Comparison of ENCODE assay signal across 1 mouse cellular context in the genomic region with DNA sequence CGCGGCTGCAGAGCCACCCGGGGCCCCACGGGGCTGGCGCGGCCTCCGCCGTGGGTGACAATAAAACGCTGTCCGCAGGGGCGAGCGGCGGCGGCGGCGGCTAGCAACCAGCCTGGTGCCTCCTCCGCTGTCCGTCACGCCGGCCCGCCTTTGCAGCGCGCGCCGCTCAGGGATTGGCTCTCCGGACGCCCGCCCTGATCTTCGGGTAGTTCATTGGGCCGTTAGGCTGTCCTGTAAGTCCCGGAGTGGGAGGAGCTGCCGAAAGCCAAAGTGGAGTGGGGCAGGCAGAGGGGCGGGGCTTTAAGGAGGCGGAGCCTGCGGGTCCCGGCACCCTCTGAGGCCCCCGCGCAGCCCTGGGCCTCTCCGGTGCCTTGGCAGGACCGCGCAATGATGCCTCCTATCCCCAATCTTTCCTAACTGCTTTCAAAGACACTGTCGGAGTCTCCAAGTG.
TF ChIP-seq lines count a peak whose summit lies in the region.

A gene (minus strand): TSS at position 126 of the 451 bp plus-strand sequence.

TF ChIP-seq in CH12.LX, 34 proteins besides CTCF, POLR2A, EP300 and RAD21 (continued from another document):
- TF ChIP-seq SIN3A (IDR thresholded peaks at IDR 0.05; ENCODE audit: low read length): no peak
- TF ChIP-seq MAX (IDR thresholded peaks at IDR 0.05; ENCODE audit: low read length): no peak
